Mouse (Mus musculus) limb, embryonic 13.5 days (tissue): ENCODE results near the gene Gpr75. TPM values are rescaled to one million over a fixed set of nuclear protein-coding genes. Genes with fewer than 3 reads are reported as not detected.

Experiments used
- ATAC-seq: fragments of 200-750 bp; cut with Nextera tagmentation; 2 replicates; pipeline ENCODE4 v1.8.0; 2017; ENCODE audit warnings: low read depth, moderate number of reproducible peaks, moderate TSS enrichment; ENCODE audit not compliant: low FRiP score
- H3K27ac ChIP-seq: fragments of 300-500 bp; sonication (generic); 2 replicates; pipeline ENCODE4 v1.5.1; 2015; ENCODE audit warnings: inconsistent platforms, mild to moderate bottlenecking, moderate library complexity
- H3K27me3 ChIP-seq: fragments of 300-500 bp; sonication (generic); 2 replicates; pipeline ENCODE4 v1.6.1; 2015; ENCODE audit warnings: mild to moderate bottlenecking, inconsistent platforms
- H3K36me3 ChIP-seq: fragments of 300-500 bp; sonication (generic); 2 replicates; pipeline ENCODE4 v1.6.1; 2015; ENCODE audit warnings: inconsistent platforms, mild to moderate bottlenecking, moderate library complexity
- H3K4me1 ChIP-seq: fragments of 300-500 bp; sonication (generic); 2 replicates; pipeline ENCODE4 v1.6.1; 2015; ENCODE audit warnings: inconsistent platforms
- H3K4me2 ChIP-seq: fragments of 300-500 bp; sonication (generic); replicated peaks from 2 replicates; pipeline ENCODE4 v1.6.1; 2015; ENCODE audit warnings: inconsistent platforms, mild to moderate bottlenecking, moderate library complexity
- H3K4me3 ChIP-seq: fragments of 300-500 bp; sonication (generic); 2 replicates; pipeline ENCODE4 v1.5.1; 2015; ENCODE audit warnings: moderate library complexity, mild to moderate bottlenecking, inconsistent platforms
- H3K9ac ChIP-seq: fragments of 300-500 bp; sonication (generic); 2 replicates; pipeline ENCODE4 v1.6.1; 2015; ENCODE audit warnings: mild to moderate bottlenecking, inconsistent platforms
- H3K9me3 ChIP-seq: fragments of 300-500 bp; sonication (generic); 2 replicates; pipeline ENCODE4 v1.6.1; 2016; ENCODE audit warnings: inconsistent platforms
- WGBS: fragments of 180-500 bp; shearing (Covaris S2); methylation state at CpG from one replicate; pipeline ENCODE4 v1.1.7; 2015; 5-methylcytosine and 5-hydroxymethylcytosine counted together
- polyA plus RNA-seq: library from polyadenylated mRNA; unstranded; fragments of >200 nt; fragmentation: Nextera tagmentation; extraction: Ambion mirVana; gene quantifications from 2 replicates; pipeline ENCODE4 v1.2.1, GENCODE M21; 2015

The Gpr75 gene
- 0.27 and 0.52 TPM in 2 replicates for polyA plus RNA-seq

DNA sequence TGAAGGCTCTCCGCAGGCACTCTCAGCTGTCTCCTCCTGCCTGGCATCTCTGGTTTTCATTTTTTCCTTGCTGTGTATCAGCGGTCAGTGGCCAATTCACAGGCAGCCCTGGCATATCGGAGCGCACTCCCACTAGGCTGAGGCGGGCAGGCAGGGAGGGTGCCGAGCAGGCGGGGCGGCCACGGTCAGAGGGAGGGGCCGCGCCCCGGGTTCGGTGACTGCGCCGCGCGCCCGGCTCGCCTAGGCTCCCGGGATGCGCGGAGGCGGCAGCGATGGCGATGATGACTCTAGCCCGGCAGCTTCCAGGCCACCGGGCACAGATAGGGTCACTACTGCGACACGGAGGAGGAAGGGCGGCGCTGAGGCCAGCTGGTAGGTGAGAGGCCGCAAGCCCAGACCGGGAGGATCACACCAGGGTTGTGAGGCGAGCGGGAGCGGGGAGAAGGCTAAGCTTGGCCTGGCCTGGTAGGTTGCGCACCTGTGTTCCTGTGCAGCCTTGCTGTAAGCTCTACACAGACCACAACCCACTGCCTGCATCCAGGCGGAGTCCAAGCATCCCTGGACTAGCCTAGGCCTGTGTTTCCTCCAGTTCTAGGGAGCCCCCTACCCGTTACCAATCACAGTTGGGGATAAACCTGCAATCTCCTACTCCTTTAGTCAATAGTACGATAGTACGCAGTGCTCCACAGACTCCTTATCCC lies at the start of gene Gpr75, which contains the start of gene Asb3:
Gene Gpr75, plus strand, starts transcription at position 188 of the 701 bp plus-strand sequence.
Gene Asb3, plus strand, starts transcription at position 246 of the 701 bp plus-strand sequence.
- Histone ChIP-seq H3K4me1 (no peaks in the 10 kb centered on the region), H3K27me3 (peaks cover 4% of the 10 kb centered on the region; the same call in 1 of the 2 replicates), H3K9ac (peak within 1 kb of the TSS; percentile 68), H3K27ac (no peak within 1 kb of the TSS), H3K4me3 (peak within 1 kb of the TSS; percentile 56), H3K36me3 (peaks cover 5% of the 10 kb centered on the region), H3K4me2 (peak within 1 kb of the TSS; percentile 90), H3K9me3 (no peaks in the 10 kb centered on the region)
- peak; percentile 94 for ATAC-seq
- WGBS: 4% methylated on average over 41 of the region's 41 CpGs

DNA sequence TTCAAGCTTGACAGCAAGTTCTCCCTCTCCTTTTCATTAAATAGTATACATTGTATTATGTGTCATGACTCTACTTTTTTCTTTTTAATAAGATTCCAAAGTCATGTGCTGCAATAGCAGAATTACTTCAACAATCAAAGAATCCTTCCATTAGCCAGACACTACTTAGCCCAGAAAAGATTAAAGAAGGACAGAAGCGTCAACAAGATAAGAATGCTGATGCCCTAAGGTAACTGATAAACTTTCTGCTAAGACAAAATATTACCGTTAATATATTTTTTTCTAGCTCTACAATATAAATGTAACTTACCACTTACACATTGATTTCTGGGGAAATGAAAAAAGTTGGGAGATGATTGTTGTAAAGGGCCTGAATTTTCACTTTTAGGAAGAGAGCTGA lies 46.4 kb upstream of the Gpr75 start:
- no peaks in the 10 kb centered on the region for H3K4me1 ChIP-seq
- ATAC-seq: no peak
- WGBS: 97% methylated on average over 2 of the region's 2 CpGs

DNA sequence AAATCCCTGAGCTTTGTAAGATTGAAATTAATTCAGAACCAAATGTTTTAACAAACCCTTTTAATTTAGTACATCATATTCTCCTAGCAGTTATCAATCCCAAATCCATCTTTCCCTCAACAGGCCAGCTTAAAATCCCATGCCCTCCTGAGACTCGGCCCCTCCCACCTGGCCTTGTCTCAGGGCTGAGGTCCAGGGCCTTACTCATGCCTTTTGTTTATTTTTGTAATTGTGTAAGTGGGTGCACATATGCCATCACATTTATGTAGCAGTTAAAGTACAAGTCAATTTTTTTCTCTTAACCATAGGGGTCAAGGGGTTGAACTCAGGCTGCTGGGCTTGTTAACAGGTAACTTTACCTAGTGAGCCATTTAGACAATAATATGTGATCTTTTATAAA lies 40.8 kb upstream of the Gpr75 start:
- Histone ChIP-seq H3K27me3 (no peaks in the 10 kb centered on the region), H3K36me3 (peaks cover 60% of the 10 kb centered on the region)
- 91% methylated on average over 1 of the region's 1 CpGs for WGBS

More for the DNA sequence above, 46.4 kb upstream of the Gpr75 start:
- H3K9me3 ChIP-seq: no peaks in the 10 kb centered on the region
- H3K27me3 ChIP-seq: no peaks in the 10 kb centered on the region
- H3K4me2 ChIP-seq: no peak overlapping the region
- no peak overlapping the region for H3K4me3 ChIP-seq
- peaks cover 61% of the 10 kb centered on the region for H3K36me3 ChIP-seq
- H3K27ac ChIP-seq: no peak overlapping the region
- H3K9ac ChIP-seq: no peak overlapping the region

DNA sequence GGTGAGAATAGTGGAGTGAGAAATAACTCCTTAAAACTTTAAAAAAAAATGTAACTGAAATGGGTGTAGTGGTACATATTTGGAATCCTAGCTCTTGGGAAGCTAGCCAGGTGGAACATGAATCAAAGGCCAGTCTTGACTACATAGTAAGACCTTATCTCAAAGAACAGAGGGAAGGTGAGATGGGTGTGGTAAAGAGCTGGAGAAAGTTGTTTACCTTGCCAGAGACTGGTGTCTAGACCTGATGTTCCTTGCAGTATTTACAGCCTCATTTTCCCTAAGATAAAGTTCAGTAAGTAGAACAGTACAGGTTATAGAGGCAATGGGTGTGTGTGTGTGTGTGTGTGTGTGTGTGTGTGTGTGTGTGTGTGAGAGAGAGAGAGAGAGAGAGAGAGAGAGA lies 12.7 kb upstream of the Gpr75 start:
- Histone ChIP-seq H3K4me3 (no peak overlapping the region), H3K4me1 (no peaks in the 10 kb centered on the region), H3K9ac (no peak overlapping the region), H3K27ac (no peak overlapping the region), H3K4me2 (no peak overlapping the region), H3K36me3 (peaks cover 51% of the 10 kb centered on the region), H3K9me3 (no peaks in the 10 kb centered on the region), H3K27me3 (no peaks in the 10 kb centered on the region)
- ATAC-seq: no peak

More for the DNA sequence above, 40.8 kb upstream of the Gpr75 start:
- H3K9me3 ChIP-seq: no peaks in the 10 kb centered on the region
- H3K9ac ChIP-seq: no peak overlapping the region
- no peaks in the 10 kb centered on the region for H3K4me1 ChIP-seq
- H3K4me2 ChIP-seq: no peak overlapping the region
- no peak for ATAC-seq
- no peak overlapping the region for H3K27ac ChIP-seq
- no peak overlapping the region for H3K4me3 ChIP-seq

DNA sequence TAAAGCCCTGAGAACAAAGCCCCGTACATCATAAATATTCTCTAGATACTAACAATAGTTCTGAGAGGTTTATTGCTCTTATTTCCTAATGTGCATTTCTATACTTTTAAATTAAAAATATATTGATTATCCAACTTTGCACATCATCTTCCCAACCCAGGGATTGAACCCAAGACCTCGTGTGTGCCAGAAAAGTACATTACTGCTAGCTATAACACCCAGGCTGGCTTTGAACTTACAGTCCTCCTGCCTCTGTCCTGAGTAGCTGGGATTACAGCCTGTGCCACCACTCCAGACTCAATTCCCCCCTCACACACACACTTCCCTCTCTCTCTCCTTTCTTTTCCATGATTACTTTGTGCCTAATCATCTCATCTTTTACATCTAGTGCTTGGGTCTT lies 3.0 kb downstream of the Gpr75 start:
- ATAC-seq: no peak
- Histone ChIP-seq H3K9ac (no peak overlapping the region), H3K4me1 (no peaks in the 10 kb centered on the region), H3K4me3 (no peak overlapping the region), H3K27ac (no peak overlapping the region), H3K4me2 (no peak overlapping the region), H3K36me3 (no peaks in the 10 kb centered on the region), H3K27me3 (peaks cover 4% of the 10 kb centered on the region; the same call in 1 of the 2 replicates), H3K9me3 (no peaks in the 10 kb centered on the region)
- 74% methylated on average over 2 of the region's 2 CpGs for WGBS

DNA sequence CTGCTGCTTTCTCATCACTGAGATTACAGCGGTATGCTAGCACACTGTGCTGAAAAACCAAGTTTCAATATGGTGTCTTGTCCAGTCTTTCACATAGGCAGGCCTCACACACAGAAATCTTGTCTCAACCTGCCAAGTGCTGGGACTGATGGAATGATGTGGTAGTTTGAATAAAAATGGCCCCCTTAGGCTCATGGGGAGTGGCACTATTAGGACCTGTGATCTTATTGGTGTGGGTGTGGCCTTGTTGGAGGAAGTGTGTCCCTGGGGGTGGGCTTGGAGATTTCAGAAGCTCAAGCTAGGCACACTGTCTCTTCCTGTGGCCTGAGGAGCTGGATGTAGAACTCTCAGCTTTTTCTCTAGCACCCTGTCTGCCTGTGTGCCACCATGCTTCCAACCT lies 11.0 kb downstream of the Gpr75 start:
- 89% methylated on average over 1 of the region's 1 CpGs for WGBS
- no peak overlapping the region for H3K4me2 ChIP-seq
- no peak overlapping the region for H3K4me3 ChIP-seq
- H3K9me3 ChIP-seq: no peaks in the 10 kb centered on the region
- H3K36me3 ChIP-seq: no peaks in the 10 kb centered on the region
- no peaks in the 10 kb centered on the region for H3K27me3 ChIP-seq
- H3K4me1 ChIP-seq: no peaks in the 10 kb centered on the region
- ATAC-seq: no peak
- H3K27ac ChIP-seq: no peak overlapping the region
- no peak overlapping the region for H3K9ac ChIP-seq

DNA sequence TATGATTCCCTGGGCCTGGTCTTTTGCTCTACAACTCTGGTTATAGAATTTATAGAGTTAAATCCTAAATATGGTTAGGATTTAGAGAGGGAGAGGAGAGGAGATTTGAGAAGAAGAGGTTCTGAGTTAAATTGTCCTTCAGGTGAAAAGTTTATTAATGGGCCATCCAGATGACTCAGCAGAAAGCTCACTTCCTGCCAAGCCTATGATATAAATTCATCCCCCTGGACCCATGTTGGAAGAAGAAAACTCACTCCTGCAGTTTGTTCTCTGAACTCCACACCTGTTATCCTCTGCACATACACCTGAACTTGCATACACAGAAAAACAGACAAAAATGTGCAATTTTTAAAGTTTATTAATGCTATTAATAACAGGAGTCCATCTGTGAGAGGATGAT lies 14.2 kb downstream of the Gpr75 start:
- H3K4me2 ChIP-seq: no peak overlapping the region
- no peak overlapping the region for H3K9ac ChIP-seq
- no peaks in the 10 kb centered on the region for H3K9me3 ChIP-seq
- no peaks in the 10 kb centered on the region for H3K27me3 ChIP-seq
- H3K4me3 ChIP-seq: no peak overlapping the region
- H3K4me1 ChIP-seq: no peaks in the 10 kb centered on the region
- H3K36me3 ChIP-seq: no peaks in the 10 kb centered on the region
- H3K27ac ChIP-seq: no peak overlapping the region
- ATAC-seq: no peak

DNA sequence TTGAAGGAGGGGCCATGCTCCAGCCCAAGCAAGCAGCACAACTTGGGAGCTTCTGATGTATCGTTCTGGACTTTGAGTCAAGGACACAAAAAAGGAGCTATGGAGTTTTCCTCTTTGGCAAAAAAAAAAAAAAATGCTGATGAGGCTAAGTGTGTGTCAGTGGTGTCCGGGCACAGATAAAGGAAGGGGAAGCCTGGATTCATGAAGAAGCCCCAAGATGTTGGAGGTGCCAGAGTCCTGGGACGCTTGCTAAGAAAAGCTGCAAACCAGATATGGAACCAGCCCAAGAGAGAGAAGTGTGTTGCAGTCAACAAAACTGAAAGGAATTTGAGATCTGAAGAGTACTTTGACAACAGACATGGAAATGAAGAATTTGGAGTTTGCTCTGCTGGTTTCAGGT lies 27.2 kb downstream of the Gpr75 start:
- Histone ChIP-seq H3K27me3 (no peaks in the 10 kb centered on the region), H3K9ac (no peak overlapping the region), H3K4me1 (no peaks in the 10 kb centered on the region), H3K36me3 (peaks cover 11% of the 10 kb centered on the region), H3K4me3 (no peak overlapping the region), H3K27ac (no peak overlapping the region), H3K9me3 (no peaks in the 10 kb centered on the region; the same call in 1 of the 2 replicates), H3K4me2 (no peak overlapping the region)
- 95% methylated on average over 3 of the region's 3 CpGs for WGBS
- no peak for ATAC-seq

DNA sequence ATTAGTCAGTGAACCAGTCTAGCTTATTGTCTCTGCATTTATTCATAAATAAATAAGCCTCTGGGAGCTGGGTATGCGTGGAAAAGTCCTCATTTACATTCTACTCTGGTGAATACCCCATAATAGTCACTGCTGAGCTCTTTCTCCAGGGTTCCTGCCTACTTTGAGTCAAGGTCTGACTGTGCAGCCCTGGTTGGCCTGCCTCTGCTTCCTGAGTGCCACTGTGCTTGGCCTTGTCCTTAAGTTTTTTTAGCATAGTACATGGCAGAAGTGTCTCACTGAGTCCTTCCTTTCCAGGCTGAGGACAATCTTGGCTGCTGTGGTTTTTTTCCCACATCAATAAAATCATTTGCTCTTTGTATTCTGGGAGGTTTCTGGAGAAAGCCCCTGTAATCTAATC lies 35.5 kb downstream of the Gpr75 start:
- Histone ChIP-seq H3K4me3 (no peak overlapping the region), H3K4me1 (no peaks in the 10 kb centered on the region), H3K27ac (no peak overlapping the region), H3K27me3 (no peaks in the 10 kb centered on the region), H3K9me3 (no peaks in the 10 kb centered on the region), H3K9ac (no peak overlapping the region), H3K36me3 (peaks cover 23% of the 10 kb centered on the region), H3K4me2 (no peak overlapping the region)
- ATAC-seq: no peak
- WGBS: 73% methylated on average over 1 of the region's 1 CpGs

DNA sequence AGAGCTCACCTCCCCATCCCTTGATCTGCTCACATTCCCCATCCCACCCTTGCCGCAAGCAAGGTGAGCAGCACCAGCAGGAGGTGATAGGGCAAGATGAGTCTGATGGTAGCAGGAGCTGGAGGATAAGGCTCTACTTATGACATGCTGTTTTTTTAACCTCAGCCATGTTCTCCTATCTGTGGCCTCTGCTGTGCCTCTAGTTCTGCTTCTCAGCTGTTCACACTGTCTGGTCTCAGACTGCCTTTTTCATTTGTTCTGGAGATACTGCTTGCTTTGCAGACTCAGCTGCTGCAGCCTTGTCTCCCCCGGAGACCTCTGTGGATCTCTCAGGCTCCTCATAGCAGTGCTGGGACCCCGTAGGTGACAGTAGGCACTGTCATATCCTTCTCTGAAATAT lies 38.1 kb downstream of the Gpr75 start:
- WGBS: 96% methylated on average over 3 of the region's 3 CpGs
- H3K9me3 ChIP-seq: no peaks in the 10 kb centered on the region
- no peaks in the 10 kb centered on the region for H3K4me1 ChIP-seq
- peaks cover 43% of the 10 kb centered on the region for H3K36me3 ChIP-seq
- no peak overlapping the region for H3K4me2 ChIP-seq
- H3K27me3 ChIP-seq: no peaks in the 10 kb centered on the region
- no peak overlapping the region for H3K4me3 ChIP-seq
- ATAC-seq: no peak
- H3K27ac ChIP-seq: no peak overlapping the region
- H3K9ac ChIP-seq: no peak overlapping the region

DNA sequence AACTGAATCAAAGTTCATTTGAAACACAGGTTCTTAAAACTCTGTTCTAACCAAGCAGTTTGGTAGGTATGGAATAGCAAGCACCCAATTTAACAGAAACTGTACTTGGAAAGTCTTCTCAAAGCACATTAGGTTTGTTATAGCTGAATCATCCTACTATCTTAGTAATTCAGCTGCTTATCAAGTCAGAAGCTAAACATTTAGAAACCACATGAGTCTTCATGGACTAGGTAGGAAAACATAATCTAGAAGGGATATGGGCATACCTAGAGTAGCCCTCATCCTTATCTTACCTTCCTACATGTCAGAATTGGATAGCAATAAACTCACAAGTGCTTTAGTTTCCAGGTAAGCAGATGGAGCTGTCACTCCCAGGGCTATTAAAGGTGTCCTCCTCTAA lies 42.9 kb downstream of the Gpr75 start:
- no peak overlapping the region for H3K4me2 ChIP-seq
- H3K36me3 ChIP-seq: peaks cover 63% of the 10 kb centered on the region
- H3K4me1 ChIP-seq: no peaks in the 10 kb centered on the region
- no peak overlapping the region for H3K4me3 ChIP-seq
- H3K27ac ChIP-seq: no peak overlapping the region
- no peak for ATAC-seq
- H3K27me3 ChIP-seq: no peaks in the 10 kb centered on the region
- H3K9ac ChIP-seq: no peak overlapping the region
- no peaks in the 10 kb centered on the region for H3K9me3 ChIP-seq

DNA sequence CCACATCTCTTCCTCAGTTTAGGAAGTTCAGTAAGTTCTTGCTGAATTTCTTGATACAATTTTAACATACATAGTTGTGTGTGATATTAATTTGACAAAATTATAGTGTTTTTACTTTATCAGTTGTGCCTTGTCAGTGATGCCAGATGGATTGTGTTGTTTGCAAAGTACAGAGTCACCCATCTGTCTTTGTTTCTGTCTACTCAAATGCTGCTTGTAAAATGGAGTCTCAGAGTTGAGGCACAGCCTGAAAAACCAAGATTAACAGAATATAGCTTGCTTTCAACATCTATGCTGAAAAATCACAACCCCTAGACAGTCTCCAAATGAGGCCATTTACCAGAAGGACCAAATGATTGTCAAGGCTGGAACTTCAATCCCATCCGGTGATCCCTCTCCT lies 43.3 kb downstream of the Gpr75 start:
- no peak overlapping the region for H3K4me3 ChIP-seq
- ATAC-seq: no peak
- H3K4me1 ChIP-seq: no peaks in the 10 kb centered on the region
- WGBS: 100% methylated on average over 1 of the region's 1 CpGs
- H3K36me3 ChIP-seq: peaks cover 61% of the 10 kb centered on the region
- no peaks in the 10 kb centered on the region for H3K27me3 ChIP-seq
- H3K9me3 ChIP-seq: no peaks in the 10 kb centered on the region
- H3K9ac ChIP-seq: no peak overlapping the region
- H3K27ac ChIP-seq: no peak overlapping the region
- H3K4me2 ChIP-seq: no peak overlapping the region
